Mouse (Mus musculus) urinary bladder, postnatal 4 days (tissue): ENCODE measurements at regions not wholly inside any gene's neighbourhood (a gene's known extent, or its start where the extent isn't known, plus 50 kb on each side); places are given as distances from the start of the nearest gene placed in this dataset.

Experiments used
- DNase-seq, 2 experiments: peaks; one replicate each; pipeline ENCODE4 v3.0.0; 2021 to 2022; ENCODE audit warnings: low spot score in 2 of 2

- DNase-seq, result no peak
Observed at GRCm38 (mm10) chr9:116366193-116366592, 191.0 kb upstream of the Tgfbr2 start.

DNA sequence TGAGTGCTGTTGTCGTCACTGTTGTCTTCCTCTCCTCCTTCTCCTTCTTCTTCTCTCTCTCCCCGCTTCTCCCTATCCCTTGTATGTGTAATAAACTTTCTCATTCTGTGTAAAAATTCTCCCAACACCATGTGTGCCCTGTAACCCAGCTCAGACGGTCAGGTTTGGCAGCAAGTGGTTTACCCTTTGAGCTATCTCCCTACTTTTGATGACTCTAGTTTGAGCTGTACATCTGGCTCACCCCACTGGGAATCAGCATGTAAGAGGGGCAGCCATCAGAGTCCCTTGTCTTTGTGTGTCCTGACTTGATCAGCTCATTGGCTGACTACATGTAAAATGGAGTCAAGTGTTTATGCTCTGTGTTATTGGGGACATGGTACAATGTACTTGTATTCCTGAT is 190.5 kb upstream of the Tgfbr2 start:
- DNase-seq, result no peak

GRCm38 (mm10) chr9:116365016-116365685 is 190.0 kb upstream of the Tgfbr2 start:
- DNase-seq, result no peak

DNA sequence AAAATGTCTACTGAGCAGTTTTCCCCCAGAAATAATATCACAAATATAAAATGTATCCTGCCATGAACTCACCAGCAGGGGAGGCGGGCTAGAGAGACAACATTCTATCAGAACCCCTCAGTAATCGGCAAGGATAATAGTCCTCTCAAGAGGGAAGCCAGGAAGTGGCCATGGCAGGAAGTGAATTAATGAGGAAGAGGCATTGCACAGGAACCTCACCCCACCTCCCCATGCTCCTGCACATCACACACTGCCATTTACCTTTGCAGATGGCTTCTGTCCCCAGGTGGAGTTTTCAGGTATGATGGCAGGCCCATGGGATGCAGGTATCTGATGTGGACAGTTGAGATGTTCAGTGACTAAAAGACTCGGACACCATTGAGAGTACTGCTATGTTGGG is 185.9 kb upstream of the Tgfbr2 start:
- DNase-seq, result no peak

GRCm38 (mm10) chr9:116354056-116354732 is 179.0 kb upstream of the Tgfbr2 start:
- DNase-seq, result no peak

GRCm38 (mm10) chr9:116352801-116353494 is 177.8 kb upstream of the Tgfbr2 start:
- DNase-seq, result no peak

- no peak for DNase-seq
Observed at GRCm38 (mm10) chr9:116350804-116351547, 175.8 kb upstream of the Tgfbr2 start.

DNA sequence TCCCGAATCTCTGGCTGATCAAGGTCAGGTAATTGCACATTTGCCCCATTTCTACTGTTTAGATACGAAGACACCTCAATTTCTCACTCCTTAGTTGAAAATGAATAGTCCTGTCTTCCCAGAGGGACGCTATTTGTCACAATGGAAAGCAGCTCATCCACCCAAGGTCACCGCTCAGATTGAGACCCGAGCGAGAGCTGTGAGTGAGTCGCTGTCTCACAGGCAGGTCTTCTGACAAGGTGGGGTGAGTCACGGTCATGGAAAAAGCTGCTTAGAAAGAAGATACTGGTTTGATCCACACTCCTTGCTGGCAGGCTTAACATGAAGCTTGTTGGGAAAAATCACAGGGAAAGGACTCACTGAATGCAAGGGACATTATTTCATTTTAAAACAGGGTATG is 171.9 kb upstream of the Tgfbr2 start:
- no peak for DNase-seq

DNA sequence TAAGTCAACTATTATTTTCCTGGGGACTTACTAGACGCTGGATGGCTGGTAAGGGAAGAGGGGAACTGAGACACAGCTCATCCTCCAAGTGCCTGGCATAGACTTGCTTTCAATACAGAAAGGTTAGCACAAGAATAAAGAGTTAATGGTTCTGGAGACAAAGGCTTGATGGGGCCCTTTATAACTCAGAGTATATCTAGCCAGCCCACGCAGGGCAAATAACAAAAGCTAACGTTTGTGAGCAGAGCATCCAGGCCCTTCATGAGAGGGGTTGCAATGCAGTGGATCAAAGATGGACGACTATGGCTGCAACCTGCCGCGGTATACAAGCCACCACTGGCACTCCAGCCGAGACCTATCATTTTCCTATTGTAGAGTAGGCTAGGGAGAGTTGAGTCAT is 171.3 kb upstream of the Tgfbr2 start:
- DNase-seq, result no peak

- DNase-seq, result no peak
Observed at GRCm38 (mm10) chr9:116343086-116343481, 167.9 kb upstream of the Tgfbr2 start.

GRCm38 (mm10) chr9:116342446-116343085 is 167.4 kb upstream of the Tgfbr2 start:
- no peak for DNase-seq

DNA sequence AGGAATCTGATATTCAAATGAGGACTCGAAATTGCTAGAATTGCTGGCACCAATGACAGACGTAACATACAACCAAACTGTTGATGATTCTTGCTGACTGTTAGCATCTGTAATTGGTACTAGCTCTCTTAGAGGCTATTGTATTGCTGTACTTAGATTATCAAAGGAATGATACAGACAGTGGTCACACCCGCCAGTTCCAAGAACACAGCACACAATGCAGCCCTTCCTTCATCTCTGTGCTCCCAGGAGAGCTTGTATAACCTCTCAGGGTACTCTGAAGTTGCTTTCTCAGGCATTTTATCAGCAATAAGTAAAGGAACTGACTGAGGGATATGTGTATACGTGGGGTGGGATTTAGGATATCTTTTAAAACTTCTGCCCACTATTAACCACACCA is 166.8 kb upstream of the Tgfbr2 start:
- DNase-seq, result no peak

- no peak for DNase-seq
Observed at GRCm38 (mm10) chr9:116340952-116341351, 165.8 kb upstream of the Tgfbr2 start.

GRCm38 (mm10) chr9:116338729-116339100 is 163.6 kb upstream of the Tgfbr2 start:
- DNase-seq, result no peak

- no peak for DNase-seq
Observed at GRCm38 (mm10) chr9:116338093-116338728, 163.1 kb upstream of the Tgfbr2 start.

GRCm38 (mm10) chr9:116337446-116338010 is 162.4 kb upstream of the Tgfbr2 start:
- no peak for DNase-seq

- no peak for DNase-seq
Observed at GRCm38 (mm10) chr9:116335561-116336478, 160.7 kb upstream of the Tgfbr2 start.

GRCm38 (mm10) chr9:116333956-116334463 is 158.8 kb upstream of the Tgfbr2 start:
- no peak for DNase-seq

- DNase-seq, result no peak
Observed at GRCm38 (mm10) chr9:116332485-116333118, 157.4 kb upstream of the Tgfbr2 start.
